Mouse (Mus musculus) forebrain, postnatal 0 days (tissue): ENCODE measurements around the gene Pim1. TPM values are rescaled to one million over a fixed set of nuclear protein-coding genes. Genes with fewer than 3 reads are reported as not detected.

Experiments
- ATAC-seq: fragments of 200-750 bp; cut with Nextera tagmentation; 2 replicates; pipeline ENCODE4 v1.8.0; 2017; ENCODE audit warnings: mild to moderate bottlenecking, moderate library complexity
- DNase-seq: peaks from one replicate; pipeline ENCODE4 v3.0.0-alpha.2; 2015
- H3K27ac ChIP-seq: fragments of 300-500 bp; sonication (generic); 2 replicates; pipeline ENCODE4 v1.5.1; 2014; ENCODE audit warnings: low read depth, mild to moderate bottlenecking, antibody characterized with exemption, low read length, moderate library complexity, mixed read lengths
- H3K27me3 ChIP-seq: fragments of 300-500 bp; sonication (generic); 2 replicates; pipeline ENCODE4 v1.6.1; 2014; ENCODE audit warnings: mild to moderate bottlenecking, low read length, mixed read lengths; ENCODE audit not compliant: insufficient read depth
- H3K36me3 ChIP-seq: fragments of 300-500 bp; sonication (generic); 2 replicates; pipeline ENCODE4 v1.6.1; 2014; ENCODE audit warnings: mild to moderate bottlenecking, moderate library complexity; ENCODE audit not compliant: insufficient read depth
- H3K4me1 ChIP-seq: fragments of 300-500 bp; sonication (generic); 2 replicates; pipeline ENCODE4 v1.6.1; 2014; ENCODE audit warnings: antibody characterized with exemption; ENCODE audit not compliant: insufficient read depth
- H3K4me2 ChIP-seq: fragments of 300-500 bp; sonication (generic); 2 replicates; pipeline ENCODE4 v1.6.1; 2014; ENCODE audit warnings: low read depth, mild to moderate bottlenecking, moderate library complexity
- H3K4me3 ChIP-seq: fragments of 300-500 bp; sonication (generic); 2 replicates; pipeline ENCODE4 v1.5.1; 2014; ENCODE audit warnings: low read depth, low read length, mixed read lengths
- H3K9ac ChIP-seq: fragments of 300-500 bp; sonication (generic); 2 replicates; pipeline ENCODE4 v1.6.1; 2014; ENCODE audit warnings: mild to moderate bottlenecking
- H3K9me3 ChIP-seq: fragments of 300-500 bp; sonication (generic); 2 replicates; pipeline ENCODE4 v1.6.1; 2016; ENCODE audit warnings: low read length
- CTCF ChIP-seq: sonication (generic); IDR thresholded peaks from 2 replicates; pipeline ENCODE4 v1.5.1; 2016; ENCODE audit warnings: antibody characterized with exemption, control low read depth, low read depth
- WGBS: fragments of 180-500 bp; shearing (Covaris S2); extraction: QIAGEN DNeasy Blood & Tissue Kit; methylation state at CpG from one replicate; pipeline ENCODE4 v1.1.7; 2014; 5-methylcytosine and 5-hydroxymethylcytosine counted together
- polyA plus RNA-seq: library from polyadenylated mRNA; unstranded; fragments of >200 nt; fragmentation: Nextera tagmentation; extraction: Ambion mirVana; gene quantifications from 2 replicates; pipeline ENCODE4 v1.2.1, GENCODE M21; 2015
- total RNA-seq: library from RNA; depleted of rRNA; stranded (reverse); fragments of >200 nt; gene quantifications from 2 replicates; pipeline ENCODE4 v1.2.3, GENCODE M21; 2014; rRNA removed

Gene Pim1
- total RNA-seq (8.7 and 14.6 TPM in 2 replicates), polyA plus RNA-seq (10.3 and 12.0 TPM in 2 replicates)

GRCm38 (mm10) chr17:29490713-29491581, at the start of gene Pim1:
Gene Pim1 (plus strand): TSS chr17:29490753.
- Histone ChIP-seq H3K27me3 (no peaks in the 10 kb centered on the region), H3K27ac (peak within 1 kb of the TSS; percentile 87), H3K4me1 (no peaks in the 10 kb centered on the region), H3K9me3 (no peaks in the 10 kb centered on the region), H3K4me3 (peak within 1 kb of the TSS; percentile 76), H3K9ac (peak within 1 kb of the TSS; percentile 62), H3K4me2 (peak within 1 kb of the TSS; percentile 93), H3K36me3 (peaks cover 5% of the 10 kb centered on the region; the same call in 1 of the 2 replicates)
- DNase-seq (peak; percentile 71), ATAC-seq (peak; percentile 33)
- peak; percentile 24; the same call in 1 of the 2 replicates for TF ChIP-seq CTCF
- 3% methylated on average over 82 of the region's 99 CpGs for WGBS

DNA sequence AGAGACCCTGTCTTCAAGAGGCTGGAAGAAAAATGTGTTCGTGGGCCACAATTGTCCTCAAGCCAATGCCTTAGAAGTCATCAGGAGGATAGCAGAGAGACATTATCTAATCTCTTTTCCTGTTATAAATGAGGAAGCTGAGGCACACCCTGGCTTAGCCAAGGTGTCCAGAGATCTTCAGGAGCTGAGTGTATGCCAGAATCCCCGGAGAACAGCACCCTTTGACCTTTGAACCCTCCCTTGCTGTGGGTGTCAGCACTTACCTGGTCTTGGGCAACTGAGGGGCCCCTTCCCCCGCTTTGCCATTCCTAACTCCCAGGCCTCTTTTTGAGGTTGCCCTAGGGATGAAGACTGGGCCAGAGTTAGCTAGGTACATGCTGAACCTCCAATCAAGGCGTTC, 49.0 kb upstream of the Pim1 start:
- no peak for DNase-seq
- H3K9me3 ChIP-seq = no peaks in the 10 kb centered on the region
- H3K27ac ChIP-seq = no peak overlapping the region
- no peak for ATAC-seq
- H3K36me3 ChIP-seq = no peaks in the 10 kb centered on the region
- no peak for TF ChIP-seq CTCF
- no peaks in the 10 kb centered on the region for H3K27me3 ChIP-seq
- WGBS = 92% methylated on average over 4 of the region's 4 CpGs
- no peak overlapping the region for H3K4me2 ChIP-seq
- no peak overlapping the region for H3K9ac ChIP-seq
- H3K4me1 ChIP-seq = no peaks in the 10 kb centered on the region; the same call in 1 of the 2 replicates
- H3K4me3 ChIP-seq = no peak overlapping the region

DNA sequence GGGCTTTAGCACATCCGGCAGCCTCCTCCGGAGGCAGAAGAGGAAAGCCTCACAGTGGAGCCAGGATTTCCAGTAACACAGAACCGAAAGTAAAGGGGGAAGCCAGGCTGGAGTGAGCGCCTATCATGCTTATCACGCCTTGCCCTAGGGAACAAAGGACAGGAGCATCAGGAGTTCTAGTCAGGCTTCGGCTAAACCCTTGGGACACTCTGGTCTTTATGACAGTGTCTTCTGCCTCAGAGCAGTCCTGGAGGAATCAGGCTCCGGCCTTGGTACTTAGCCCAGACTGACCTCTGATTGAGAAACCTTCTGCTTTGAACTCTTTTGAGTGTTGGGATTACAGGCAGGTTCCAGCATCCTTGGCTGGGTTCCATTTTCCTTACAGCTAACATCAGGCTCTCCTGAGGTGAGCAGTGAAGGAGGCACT, 48.4 kb upstream of the Pim1 start:
- no peak for TF ChIP-seq CTCF
- Histone ChIP-seq H3K27me3 (no peaks in the 10 kb centered on the region), H3K4me2 (no peak overlapping the region), H3K9me3 (no peaks in the 10 kb centered on the region), H3K9ac (no peak overlapping the region), H3K4me1 (no peaks in the 10 kb centered on the region), H3K27ac (no peak overlapping the region), H3K4me3 (no peak overlapping the region), H3K36me3 (no peaks in the 10 kb centered on the region)
- DNase-seq (no peak), ATAC-seq (no peak)
- 54% methylated on average over 7 of the region's 7 CpGs for WGBS

DNA sequence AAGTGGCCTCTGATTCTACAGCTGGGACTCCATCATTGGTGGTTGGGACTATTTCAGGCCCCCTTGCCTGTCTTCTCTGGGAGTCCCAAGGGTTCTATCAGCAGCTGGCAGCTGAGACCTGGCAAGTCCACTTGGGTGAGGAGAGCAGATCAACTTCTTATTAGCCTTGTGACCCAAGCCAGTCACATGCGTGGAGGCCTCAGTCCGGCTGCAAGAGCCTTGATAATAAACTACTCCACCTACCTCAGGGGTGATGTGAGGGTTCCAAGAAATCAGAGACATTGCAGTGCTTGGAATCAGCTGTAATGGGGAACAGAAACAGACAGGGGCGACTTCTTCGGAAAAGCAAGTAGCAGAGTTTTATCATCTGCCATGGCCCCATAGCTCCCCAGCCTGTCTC, 46.8 kb upstream of the Pim1 start:
- Histone ChIP-seq H3K9ac (no peak overlapping the region), H3K9me3 (no peaks in the 10 kb centered on the region), H3K36me3 (no peaks in the 10 kb centered on the region), H3K27ac (no peak overlapping the region), H3K4me1 (no peaks in the 10 kb centered on the region), H3K4me2 (no peak overlapping the region), H3K4me3 (no peak overlapping the region), H3K27me3 (no peaks in the 10 kb centered on the region)
- WGBS = 84% methylated on average over 4 of the region's 4 CpGs
- no peak for TF ChIP-seq CTCF
- DNase-seq = no peak
- ATAC-seq = no peak

GRCm38 (mm10) chr17:29445072-29445471, 45.5 kb upstream of the Pim1 start:
- Histone ChIP-seq H3K4me3 (no peak overlapping the region), H3K27ac (no peak overlapping the region), H3K4me1 (no peaks in the 10 kb centered on the region), H3K9ac (no peak overlapping the region), H3K27me3 (no peaks in the 10 kb centered on the region), H3K4me2 (no peak overlapping the region), H3K9me3 (no peaks in the 10 kb centered on the region), H3K36me3 (no peaks in the 10 kb centered on the region)
- TF ChIP-seq CTCF = no peak
- WGBS = 25% methylated on average over 8 of the region's 8 CpGs
- DNase-seq (no peak), ATAC-seq (no peak)

- Histone ChIP-seq H3K9me3 (no peaks in the 10 kb centered on the region), H3K36me3 (no peaks in the 10 kb centered on the region), H3K4me1 (no peaks in the 10 kb centered on the region), H3K4me3 (no peak overlapping the region), H3K27me3 (no peaks in the 10 kb centered on the region), H3K9ac (no peak overlapping the region), H3K4me2 (no peak overlapping the region), H3K27ac (no peak overlapping the region)
- no peak for TF ChIP-seq CTCF
- ATAC-seq (no peak), DNase-seq (no peak)
- 62% methylated on average over 3 of the region's 3 CpGs for WGBS
These were observed 43.2 kb upstream of the Pim1 start for GRCm38 (mm10) chr17:29447323-29447722.

GRCm38 (mm10) chr17:29448055-29448454, 42.5 kb upstream of the Pim1 start:
- Histone ChIP-seq H3K4me2 (no peak overlapping the region), H3K36me3 (no peaks in the 10 kb centered on the region), H3K4me1 (no peaks in the 10 kb centered on the region), H3K9ac (no peak overlapping the region), H3K9me3 (no peaks in the 10 kb centered on the region), H3K27me3 (no peaks in the 10 kb centered on the region), H3K27ac (no peak overlapping the region), H3K4me3 (no peak overlapping the region)
- no peak for DNase-seq
- no peak for TF ChIP-seq CTCF
- WGBS = 63% methylated on average over 8 of the region's 8 CpGs
- no peak for ATAC-seq
